Mouse (Mus musculus) heart, postnatal 0 days (tissue): ENCODE results near the gene Swi5.

Experiments
- CTCF ChIP-seq: IDR thresholded peaks from 2 replicates; pipeline ENCODE4 v1.5.1; 2016; ENCODE audit warnings: antibody characterized with exemption, control low read depth, low read depth
- EP300 ChIP-seq: IDR thresholded peaks from 2 replicates; pipeline ENCODE4 v1.6.1; 2016; ENCODE audit warnings: antibody characterized with exemption, low read depth

DNA sequence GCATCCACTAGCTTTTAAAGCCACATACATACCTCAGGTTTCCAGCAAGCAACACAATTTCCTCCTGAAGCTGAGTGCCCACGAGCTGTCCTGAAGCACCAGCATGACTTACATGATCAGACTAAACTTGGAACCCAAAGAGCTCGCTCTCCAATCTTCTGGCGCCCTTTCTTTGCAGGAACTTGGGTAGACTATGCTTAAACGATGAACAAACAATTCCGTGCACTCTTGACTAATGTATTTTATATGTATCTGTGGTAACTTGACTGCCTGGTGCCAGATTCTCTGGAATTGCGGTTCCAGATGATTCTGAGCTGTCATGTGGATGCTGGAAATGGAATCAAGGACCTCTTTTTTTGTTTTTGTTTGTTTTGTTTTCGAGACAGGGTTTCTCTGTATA lies 52.4 kb downstream of the Swi5 start:
- TF ChIP-seq CTCF (no peak), EP300 (no peak)
